Mouse (Mus musculus) forebrain, embryonic 14.5 days (tissue): Measurements from ENCODE around the gene D130040H23Rik. TPM values are rescaled to one million over a fixed set of nuclear protein-coding genes. Genes with fewer than 3 reads are reported as not detected.
"Not testable (repeated sequence)": the region's sequence is repeated elsewhere in the genome, so short reads cannot be mapped to it uniquely, and the experiment has no call there.

Experiments used
- ATAC-seq: fragments of 200-750 bp; cut with Nextera tagmentation; 2 replicates; pipeline ENCODE4 v1.8.0; 2017; ENCODE audit warnings: mild to moderate bottlenecking, moderate library complexity
- DNase-seq: peaks from one replicate; pipeline ENCODE4 v3.0.0-alpha.2; 2015; ENCODE audit warnings: low spot score
- H3K27ac ChIP-seq: fragments of 300-500 bp; sonication (generic); 2 replicates; pipeline ENCODE4 v1.5.1; 2014; ENCODE audit warnings: low read depth, mild to moderate bottlenecking, control low read depth, low read length, moderate library complexity
- H3K27me3 ChIP-seq: fragments of 300-500 bp; sonication (generic); replicated peaks from 2 replicates; pipeline ENCODE4 v1.6.1; 2014; ENCODE audit warnings: low read length, control low read depth, mixed read lengths; ENCODE audit not compliant: control insufficient read depth, insufficient read depth
- H3K36me3 ChIP-seq: fragments of 300-500 bp; sonication (generic); 2 replicates; pipeline ENCODE4 v1.6.1; 2014; ENCODE audit warnings: low read length, control low read depth; ENCODE audit not compliant: control insufficient read depth, insufficient read depth
- H3K4me1 ChIP-seq: fragments of 300-500 bp; sonication (generic); 2 replicates; pipeline ENCODE4 v1.6.1; 2014; ENCODE audit warnings: antibody characterized with exemption, low read length, control low read depth; ENCODE audit not compliant: control insufficient read depth, insufficient read depth
- H3K4me2 ChIP-seq: fragments of 300-500 bp; sonication (generic); 2 replicates; pipeline ENCODE4 v1.6.1; 2014; ENCODE audit warnings: mild to moderate bottlenecking, control low read depth, low read length
- H3K4me3 ChIP-seq: fragments of 300-500 bp; sonication (generic); 2 replicates; pipeline ENCODE4 v1.5.1; 2014; ENCODE audit warnings: low read depth, low read length, control low read depth
- H3K9ac ChIP-seq: fragments of 300-500 bp; sonication (generic); 2 replicates; pipeline ENCODE4 v1.6.1; 2014; ENCODE audit warnings: mild to moderate bottlenecking, low read length, control low read depth, moderate library complexity
- H3K9me3 ChIP-seq: fragments of 300-500 bp; sonication (generic); replicated peaks from 2 replicates; pipeline ENCODE4 v1.6.1; 2016; ENCODE audit warnings: low read length, control low read depth, mixed read lengths; ENCODE audit not compliant: control insufficient read depth
- WGBS: fragments of 180-500 bp; shearing (Covaris S2); extraction: QIAGEN DNeasy Blood & Tissue Kit; methylation state at CpG from one replicate; pipeline ENCODE4 v1.1.7; 2014; 5-methylcytosine and 5-hydroxymethylcytosine counted together
- polyA plus RNA-seq: library from polyadenylated mRNA; unstranded; fragments of >200 nt; fragmentation: Nextera tagmentation; extraction: Ambion mirVana; gene quantifications from 2 replicates; pipeline ENCODE4 v1.2.1, GENCODE M21; 2014

Gene D130040H23Rik
- 7.2 and 8.0 TPM in 2 replicates for polyA plus RNA-seq

GRCm38 (mm10) chr8:69270386-69271202 is at the start of gene D130040H23Rik:
Gene D130040H23Rik, plus strand, starts transcription at chr8:69271080.
- Histone ChIP-seq H3K9ac (peak within 1 kb of the TSS; percentile 81), H3K27me3 (no peaks in the 10 kb centered on the region), H3K9me3 (peaks cover 5% of the 10 kb centered on the region; the same call in 1 of the 2 replicates), H3K4me1 (peaks cover 6% of the 10 kb centered on the region), H3K27ac (peak within 1 kb of the TSS; percentile 83), H3K4me3 (peak within 1 kb of the TSS; percentile 53), H3K36me3 (0 out of 2 replicates have a peak, but pooled peaks cover 4% of the 10 kb centered on the region), H3K4me2 (peak within 1 kb of the TSS; percentile 51)
- WGBS = 8% methylated on average over 12 of the region's 12 CpGs
- peak; percentile 97 for DNase-seq
- ATAC-seq = peak; percentile 100

DNA sequence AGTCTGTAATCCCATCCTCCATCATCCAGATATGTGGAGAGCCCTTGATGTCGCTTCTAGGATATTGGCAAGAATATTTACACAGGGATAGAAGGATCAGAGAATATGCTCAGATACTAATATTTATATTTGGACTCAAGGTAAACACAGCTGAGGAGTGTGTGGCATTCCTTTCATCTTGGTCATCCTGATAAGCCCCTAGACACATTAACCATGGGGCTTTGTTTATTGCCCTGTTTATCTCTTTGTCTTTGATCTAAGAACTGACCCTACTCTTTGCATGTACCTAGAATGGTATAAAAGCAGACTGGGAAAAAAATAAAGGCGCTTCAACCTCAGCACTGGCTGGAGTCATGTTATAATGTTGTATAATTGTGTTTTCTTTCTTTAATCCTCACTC is 28.3 kb upstream of the D130040H23Rik start:
- ATAC-seq (no peak), DNase-seq (no peak)
- no peak overlapping the region for H3K4me2 ChIP-seq
- no peaks in the 10 kb centered on the region for H3K27me3 ChIP-seq
- 91% methylated on average over 2 of the region's 2 CpGs for whole genome bisulfite sequencing
- H3K9ac ChIP-seq = no peak overlapping the region
- H3K9me3 ChIP-seq = no peaks in the 10 kb centered on the region
- H3K4me1 ChIP-seq = no peaks in the 10 kb centered on the region
- H3K36me3 ChIP-seq = no peaks in the 10 kb centered on the region
- H3K27ac ChIP-seq = no peak overlapping the region
- no peak overlapping the region for H3K4me3 ChIP-seq

GRCm38 (mm10) chr8:69268525-69268924 is 2.4 kb upstream of the D130040H23Rik start:
- H3K4me3 ChIP-seq = no peak overlapping the region
- ATAC-seq (no peak), DNase-seq (peak; percentile 25)
- H3K9ac ChIP-seq = no peak overlapping the region
- H3K4me2 ChIP-seq = no peak overlapping the region
- H3K36me3 ChIP-seq = no peaks in the 10 kb centered on the region
- no peaks in the 10 kb centered on the region for H3K27me3 ChIP-seq
- H3K27ac ChIP-seq = no peak overlapping the region
- H3K4me1 ChIP-seq = peaks cover 6% of the 10 kb centered on the region
- 67% methylated on average over 4 of the region's 4 CpGs for WGBS
- no peaks in the 10 kb centered on the region for H3K9me3 ChIP-seq

DNA sequence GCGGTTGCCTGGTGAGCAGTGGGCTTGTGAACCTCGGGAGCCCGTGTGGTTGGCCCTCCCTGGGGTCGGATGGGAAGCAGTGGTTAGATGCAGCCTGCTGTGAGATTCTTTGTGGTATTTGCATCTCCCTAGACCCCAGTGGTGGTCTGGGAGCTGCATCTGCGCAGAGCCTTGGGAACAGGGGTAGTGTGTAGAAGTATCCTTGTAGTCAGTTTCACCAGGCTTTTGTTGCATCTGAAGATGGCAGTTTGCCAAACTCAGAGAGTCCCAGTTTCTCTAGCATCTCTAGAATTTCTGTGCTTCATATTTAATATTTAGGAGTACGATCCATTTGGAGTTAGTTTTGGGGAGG is 299 bp downstream of the D130040H23Rik start:
- Histone ChIP-seq H3K9ac (peak overlapping the region; percentile 81), H3K27ac (peak overlapping the region; percentile 83), H3K4me3 (peak overlapping the region; percentile 53), H3K36me3 (0 out of 2 replicates have a peak, but pooled peaks cover 4% of the 10 kb centered on the region), H3K4me1 (peaks cover 6% of the 10 kb centered on the region), H3K9me3 (peaks cover 5% of the 10 kb centered on the region; the same call in 1 of the 2 replicates), H3K4me2 (peak overlapping the region; percentile 51), H3K27me3 (no peaks in the 10 kb centered on the region)
- 13% methylated on average over 6 of the region's 6 CpGs for WGBS
- ATAC-seq (peak; percentile 91), DNase-seq (no peak)

DNA sequence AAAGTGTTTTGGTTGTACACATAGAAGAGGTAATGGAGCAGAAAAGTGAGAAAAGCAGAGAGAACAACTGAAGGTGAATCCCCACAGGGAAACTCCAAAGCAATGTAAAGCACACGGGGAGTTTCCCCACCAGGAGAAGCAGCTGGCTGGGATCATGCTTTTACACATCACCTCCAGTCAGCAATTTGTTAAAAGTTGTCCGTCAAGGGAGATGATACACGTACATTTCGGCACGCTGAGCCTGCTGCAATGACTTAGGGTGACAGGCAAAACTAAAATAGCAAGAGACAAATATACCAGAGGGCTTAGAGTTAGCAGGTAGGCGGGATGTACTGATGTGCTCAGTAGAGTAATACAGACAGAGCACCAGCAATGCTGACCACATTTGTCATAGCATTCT is 1.6 kb downstream of the D130040H23Rik start:
- 91% methylated on average over 6 of the region's 6 CpGs for WGBS

GRCm38 (mm10) chr8:69324771-69325170 is 53.9 kb downstream of the D130040H23Rik start:
- Histone ChIP-seq H3K36me3 (no peaks in the 10 kb centered on the region), H3K9ac (no peak overlapping the region), H3K27ac (no peak overlapping the region), H3K9me3 (no peaks in the 10 kb centered on the region), H3K4me1 (no peaks in the 10 kb centered on the region), H3K27me3 (no peaks in the 10 kb centered on the region), H3K4me3 (no peak overlapping the region), H3K4me2 (no peak overlapping the region)
- DNase-seq = no peak
- ATAC-seq = no peak
- 93% methylated on average over 2 of the region's 2 CpGs for WGBS

More for the DNA sequence above, 1.6 kb downstream of the D130040H23Rik start:
- Histone ChIP-seq H3K36me3 (0 out of 2 replicates have a peak, but pooled peaks cover 4% of the 10 kb centered on the region), H3K4me3 (no peak overlapping the region), H3K27ac (no peak overlapping the region), H3K4me1 (peaks cover 6% of the 10 kb centered on the region), H3K9me3 (peaks cover 5% of the 10 kb centered on the region; the same call in 1 of the 2 replicates), H3K9ac (no peak overlapping the region), H3K4me2 (no peak overlapping the region), H3K27me3 (no peaks in the 10 kb centered on the region)
- no peak for DNase-seq
- ATAC-seq = no peak

GRCm38 (mm10) chr8:69328301-69329288 is 57.7 kb downstream of the D130040H23Rik start:
- ATAC-seq = peak; percentile 94
- 8% methylated on average over 24 of the region's 24 CpGs for WGBS
- peak overlapping the region; percentile 29 for H3K4me3 ChIP-seq

GRCm38 (mm10) chr8:69329289-69329688 is 58.4 kb downstream of the D130040H23Rik start:
- DNase-seq, H3K36me3 ChIP-seq, ATAC-seq, H3K27ac ChIP-seq, H3K27me3 ChIP-seq, H3K4me1 ChIP-seq, H3K9me3 ChIP-seq: not testable (repeated sequence)
- peak overlapping the region; percentile 55 for H3K9ac ChIP-seq
- peak overlapping the region; percentile 49 for H3K4me2 ChIP-seq
- H3K4me3 ChIP-seq = peak overlapping the region; percentile 29
- WGBS = 72% methylated on average over 6 of the region's 6 CpGs

More at GRCm38 (mm10) chr8:69328301-69329288, 57.7 kb downstream of the D130040H23Rik start:
- Histone ChIP-seq H3K27ac (no peak overlapping the region), H3K4me1 (no peaks in the 10 kb centered on the region), H3K9me3 (no peaks in the 10 kb centered on the region), H3K27me3 (no peaks in the 10 kb centered on the region), H3K36me3 (no peaks in the 10 kb centered on the region), H3K4me2 (peak overlapping the region; percentile 49), H3K9ac (peak overlapping the region; percentile 55)
- peak; percentile 89 for DNase-seq
